Mouse (Mus musculus): Measurements from ENCODE around the gene Mpp6. TPM values are rescaled to one million over a fixed set of nuclear protein-coding genes. Genes with fewer than 3 reads are reported as not detected.
A peak's percentile ranks its signal among the peaks of the same experiment; 100 is the strongest.

The Mpp6 gene
- polyA plus RNA-seq, 1 experiment from 2014 or later, result 37.4 TPM

- no peak for ATAC-seq (ENCODE audit: low read depth)
These were observed 65.7 kb downstream of the Mpp6 start for GRCm38 (mm10) chr6:50175736-50176135.

GRCm38 (mm10) chr6:50180189-50180588, 70.1 kb downstream of the Mpp6 start:
- no peak overlapping the region for H3K4me2 ChIP-seq (ENCODE audit: low read depth, low read length)
- no peak overlapping the region for H3K27ac ChIP-seq (ENCODE audit: low read length)
- ATAC-seq (ENCODE audit: low read depth), result no peak
- H3K27me3 ChIP-seq (ENCODE audit: control insufficient read depth, insufficient read depth, low read depth, low read length), result no peaks in the 10 kb centered on the region
- H3K36me3 ChIP-seq (ENCODE audit: control insufficient read depth, insufficient read depth), result peaks cover 5% of the 10 kb centered on the region
- no peak overlapping the region for H3K4me3 ChIP-seq (ENCODE audit: low read depth, low read length)
- no peaks in the 10 kb centered on the region for H3K4me1 ChIP-seq (ENCODE audit: control insufficient read depth, low read depth, low read length)
- 67% methylated on average over 4 of the region's 4 CpGs for WGBS (ENCODE audit: insufficient replicate concordance)
- no peak overlapping the region for H3K9ac ChIP-seq (ENCODE audit: low read depth, low read length)
- no peaks in the 10 kb centered on the region for H3K9me3 ChIP-seq (replicated peaks; ENCODE audit: control insufficient read depth, low read length)

More at GRCm38 (mm10) chr6:50175736-50176135, 65.7 kb downstream of the Mpp6 start:
- H3K9me3 ChIP-seq (replicated peaks; ENCODE audit: control insufficient read depth, low read length), result no peaks in the 10 kb centered on the region
- 51% methylated on average over 1 of the region's 1 CpGs for WGBS (ENCODE audit: insufficient replicate concordance)
- H3K4me2 ChIP-seq (ENCODE audit: low read depth, low read length), result no peak overlapping the region
- H3K4me1 ChIP-seq (ENCODE audit: control insufficient read depth, low read depth, low read length), result no peaks in the 10 kb centered on the region
- H3K27me3 ChIP-seq (ENCODE audit: control insufficient read depth, insufficient read depth, low read depth, low read length), result no peaks in the 10 kb centered on the region
- H3K4me3 ChIP-seq (ENCODE audit: low read depth, low read length), result no peak overlapping the region
- no peaks in the 10 kb centered on the region for H3K36me3 ChIP-seq (ENCODE audit: control insufficient read depth, insufficient read depth)
- H3K27ac ChIP-seq (ENCODE audit: low read length), result no peak overlapping the region
- H3K9ac ChIP-seq (ENCODE audit: low read depth, low read length), result no peak overlapping the region

GRCm38 (mm10) chr6:50187955-50188354, 77.9 kb downstream of the Mpp6 start:
- Histone ChIP-seq H3K36me3 (ENCODE audit: control insufficient read depth, insufficient read depth) (peaks cover 6% of the 10 kb centered on the region), H3K27ac (ENCODE audit: low read length) (no peak overlapping the region), H3K27me3 (ENCODE audit: control insufficient read depth, insufficient read depth, low read depth, low read length) (no peaks in the 10 kb centered on the region), H3K4me1 (ENCODE audit: control insufficient read depth, low read depth, low read length) (peaks cover 2% of the 10 kb centered on the region), H3K4me2 (ENCODE audit: low read depth, low read length) (peak overlapping the region; percentile 14; the same call in 1 of the 2 replicates), H3K4me3 (ENCODE audit: low read depth, low read length) (no peak overlapping the region), H3K9ac (ENCODE audit: low read depth, low read length) (no peak overlapping the region), H3K9me3 (replicated peaks; ENCODE audit: control insufficient read depth, low read length) (no peaks in the 10 kb centered on the region)
- no peak for ATAC-seq (ENCODE audit: low read depth)
- 50% methylated on average over 4 of the region's 4 CpGs for WGBS (ENCODE audit: insufficient replicate concordance)

GRCm38 (mm10) chr6:50189376-50189775, 79.3 kb downstream of the Mpp6 start:
- Histone ChIP-seq H3K9ac (ENCODE audit: low read depth, low read length) (no peak overlapping the region), H3K27me3 (ENCODE audit: control insufficient read depth, insufficient read depth, low read depth, low read length) (no peaks in the 10 kb centered on the region), H3K4me3 (ENCODE audit: low read depth, low read length) (no peak overlapping the region), H3K4me1 (ENCODE audit: control insufficient read depth, low read depth, low read length) (peaks cover 2% of the 10 kb centered on the region), H3K36me3 (ENCODE audit: control insufficient read depth, insufficient read depth) (peaks cover 5% of the 10 kb centered on the region), H3K4me2 (ENCODE audit: low read depth, low read length) (no peak overlapping the region), H3K27ac (ENCODE audit: low read length) (no peak overlapping the region), H3K9me3 (replicated peaks; ENCODE audit: control insufficient read depth, low read length) (no peaks in the 10 kb centered on the region)
- no peak for ATAC-seq (ENCODE audit: low read depth)

- H3K4me2 ChIP-seq (ENCODE audit: low read depth, low read length), result no peak overlapping the region
- H3K9me3 ChIP-seq (replicated peaks; ENCODE audit: control insufficient read depth, low read length), result no peaks in the 10 kb centered on the region
- H3K9ac ChIP-seq (ENCODE audit: low read depth, low read length), result no peak overlapping the region
- WGBS (ENCODE audit: insufficient replicate concordance), result 71% methylated on average over 3 of the region's 3 CpGs
- H3K27me3 ChIP-seq (ENCODE audit: control insufficient read depth, insufficient read depth, low read depth, low read length), result no peaks in the 10 kb centered on the region
- peaks cover 3% of the 10 kb centered on the region; the same call in 1 of the 2 replicates for H3K36me3 ChIP-seq (ENCODE audit: control insufficient read depth, insufficient read depth)
- no peak overlapping the region for H3K27ac ChIP-seq (ENCODE audit: low read length)
- no peak for ATAC-seq (ENCODE audit: low read depth)
- H3K4me3 ChIP-seq (ENCODE audit: low read depth, low read length), result no peak overlapping the region
- peaks cover 2% of the 10 kb centered on the region for H3K4me1 ChIP-seq (ENCODE audit: control insufficient read depth, low read depth, low read length)
These were observed 81.6 kb downstream of the Mpp6 start for GRCm38 (mm10) chr6:50191605-50192004.

GRCm38 (mm10) chr6:50192169-50192568, 82.1 kb downstream of the Mpp6 start:
- no peak overlapping the region for H3K9ac ChIP-seq (ENCODE audit: low read depth, low read length)
- WGBS (ENCODE audit: insufficient replicate concordance), result 53% methylated on average over 1 of the region's 1 CpGs
- H3K4me1 ChIP-seq (ENCODE audit: control insufficient read depth, low read depth, low read length), result peaks cover 2% of the 10 kb centered on the region
- peaks cover 3% of the 10 kb centered on the region; the same call in 1 of the 2 replicates for H3K36me3 ChIP-seq (ENCODE audit: control insufficient read depth, insufficient read depth)
- H3K27me3 ChIP-seq (ENCODE audit: control insufficient read depth, insufficient read depth, low read depth, low read length), result no peaks in the 10 kb centered on the region
- H3K4me2 ChIP-seq (ENCODE audit: low read depth, low read length), result no peak overlapping the region
- peak; percentile 63; the same call in 1 of the 2 replicates for ATAC-seq (ENCODE audit: low read depth)
- no peak overlapping the region for H3K4me3 ChIP-seq (ENCODE audit: low read depth, low read length)
- H3K27ac ChIP-seq (ENCODE audit: low read length), result no peak overlapping the region; the same call in 1 of the 2 replicates
- no peaks in the 10 kb centered on the region for H3K9me3 ChIP-seq (replicated peaks; ENCODE audit: control insufficient read depth, low read length)

GRCm38 (mm10) chr6:50192822-50193221, 82.8 kb downstream of the Mpp6 start:
- Histone ChIP-seq H3K9ac (ENCODE audit: low read depth, low read length) (no peak overlapping the region), H3K27ac (ENCODE audit: low read length) (no peak overlapping the region), H3K9me3 (replicated peaks; ENCODE audit: control insufficient read depth, low read length) (no peaks in the 10 kb centered on the region), H3K4me1 (ENCODE audit: control insufficient read depth, low read depth, low read length) (peaks cover 2% of the 10 kb centered on the region), H3K36me3 (ENCODE audit: control insufficient read depth, insufficient read depth) (peaks cover 3% of the 10 kb centered on the region), H3K4me3 (ENCODE audit: low read depth, low read length) (no peak overlapping the region), H3K4me2 (ENCODE audit: low read depth, low read length) (no peak overlapping the region), H3K27me3 (ENCODE audit: control insufficient read depth, insufficient read depth, low read depth, low read length) (no peaks in the 10 kb centered on the region)
- no peak for ATAC-seq (ENCODE audit: low read depth)
- WGBS (ENCODE audit: insufficient replicate concordance), result 60% methylated on average over 3 of the region's 3 CpGs

GRCm38 (mm10) chr6:50193851-50194250, 83.8 kb downstream of the Mpp6 start:
- 71% methylated on average over 5 of the region's 5 CpGs for WGBS (ENCODE audit: insufficient replicate concordance)
- H3K4me2 ChIP-seq (ENCODE audit: low read depth, low read length), result no peak overlapping the region

GRCm38 (mm10) chr6:50204356-50204755, 94.3 kb downstream of the Mpp6 start:
- Histone ChIP-seq H3K9ac (ENCODE audit: low read depth, low read length) (no peak overlapping the region), H3K27ac (ENCODE audit: low read length) (no peak overlapping the region), H3K4me1 (ENCODE audit: control insufficient read depth, low read depth, low read length) (no peaks in the 10 kb centered on the region), H3K4me2 (ENCODE audit: low read depth, low read length) (no peak overlapping the region), H3K9me3 (replicated peaks; ENCODE audit: control insufficient read depth, low read length) (no peaks in the 10 kb centered on the region), H3K27me3 (ENCODE audit: control insufficient read depth, insufficient read depth, low read depth, low read length) (no peaks in the 10 kb centered on the region), H3K36me3 (ENCODE audit: control insufficient read depth, insufficient read depth) (no peaks in the 10 kb centered on the region; the same call in 1 of the 2 replicates), H3K4me3 (ENCODE audit: low read depth, low read length) (no peak overlapping the region)
- no peak for ATAC-seq (ENCODE audit: low read depth)
- 71% methylated on average over 4 of the region's 4 CpGs for WGBS (ENCODE audit: insufficient replicate concordance)

More at GRCm38 (mm10) chr6:50193851-50194250, 83.8 kb downstream of the Mpp6 start:
- H3K9me3 ChIP-seq (replicated peaks; ENCODE audit: control insufficient read depth, low read length), result no peaks in the 10 kb centered on the region
- H3K27ac ChIP-seq (ENCODE audit: low read length), result no peak overlapping the region
- no peak overlapping the region for H3K9ac ChIP-seq (ENCODE audit: low read depth, low read length)
- peaks cover 2% of the 10 kb centered on the region for H3K4me1 ChIP-seq (ENCODE audit: control insufficient read depth, low read depth, low read length)
- ATAC-seq (ENCODE audit: low read depth), result no peak
- H3K36me3 ChIP-seq (ENCODE audit: control insufficient read depth, insufficient read depth), result peaks cover 3% of the 10 kb centered on the region
- H3K27me3 ChIP-seq (ENCODE audit: control insufficient read depth, insufficient read depth, low read depth, low read length), result no peaks in the 10 kb centered on the region
- H3K4me3 ChIP-seq (ENCODE audit: low read depth, low read length), result no peak overlapping the region

Measured in liver, embryonic 16.5 days (tissue).